Mouse (Mus musculus): ENCODE results near the gene Lrrc15.

Gene Lrrc15

DNA sequence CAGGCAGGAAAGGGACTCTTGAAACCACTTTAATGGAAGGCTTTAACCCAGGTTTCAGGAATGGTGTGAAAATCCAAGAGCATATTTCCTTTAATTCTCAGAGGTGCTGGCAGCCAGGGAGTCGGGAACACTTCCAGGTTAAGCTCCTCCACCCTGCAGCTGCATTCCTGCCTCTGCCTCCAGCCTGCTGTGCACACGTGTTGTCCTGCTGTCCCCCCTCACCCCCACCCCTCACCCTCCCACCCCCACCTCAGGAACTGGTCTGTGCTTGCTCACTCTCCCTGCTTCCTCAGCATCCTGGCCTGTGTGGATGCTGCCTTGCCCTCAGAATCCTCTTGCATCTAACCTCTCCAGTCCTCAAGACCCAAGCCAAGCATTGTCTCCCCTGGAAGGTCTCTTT, 41.4 kb downstream of the Lrrc15 start:
- DNase-seq (ENCODE audit: extremely low read depth, low read depth, low spot score), result no peak

DNA sequence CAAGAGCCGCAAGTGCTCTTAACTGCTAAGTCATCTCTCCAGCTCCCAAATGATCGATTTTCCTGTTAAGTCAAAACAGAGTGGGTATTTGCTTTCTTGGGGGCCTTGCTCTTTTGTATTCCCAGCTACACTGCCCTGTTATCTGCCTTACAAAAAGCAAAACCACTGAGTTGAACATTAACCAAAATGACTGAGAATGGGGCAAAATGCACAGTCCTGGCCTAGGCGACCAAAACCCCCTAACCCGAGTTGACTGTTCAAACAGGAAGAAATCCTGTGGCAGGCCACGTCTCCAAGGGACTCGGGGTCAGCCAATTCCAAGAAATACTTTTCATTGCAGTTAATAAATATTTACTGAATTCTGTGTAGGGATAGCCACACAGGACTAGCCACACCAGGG, 44.3 kb downstream of the Lrrc15 start:
- DNase-seq (ENCODE audit: extremely low read depth, low read depth, low spot score), result no peak

DNA sequence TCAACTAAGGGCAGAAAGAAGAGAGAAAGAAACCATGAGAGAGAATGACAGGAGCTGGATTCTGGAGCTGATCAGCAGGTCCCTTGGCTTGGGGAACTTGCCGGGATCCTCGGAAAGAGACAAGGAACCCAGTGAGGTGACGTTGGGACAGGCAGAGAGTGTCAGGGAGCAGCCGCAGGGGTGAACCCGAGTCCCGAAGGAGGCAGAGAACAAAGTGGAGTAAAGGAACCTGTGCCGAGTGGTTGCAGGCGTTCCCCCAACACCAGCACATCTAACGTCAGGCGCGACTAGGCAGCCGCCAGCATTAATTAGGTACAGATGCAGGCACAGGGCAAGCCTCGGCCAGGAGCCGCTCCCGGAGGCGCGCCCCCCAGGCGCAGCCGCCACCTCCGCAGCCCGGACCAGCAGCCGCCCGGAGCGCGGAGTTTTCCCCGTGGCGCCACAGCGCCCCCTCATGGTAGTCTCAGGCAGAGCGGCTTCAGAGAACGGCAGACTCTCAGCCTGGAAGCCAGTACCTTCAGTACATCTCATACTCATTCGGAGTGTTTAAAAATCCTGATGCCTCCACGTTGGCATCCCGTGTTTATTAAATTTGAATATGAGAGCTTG, 46.9 kb downstream of the Lrrc15 start:
- DNase-seq (ENCODE audit: extremely low read depth, low read depth, low spot score), result no peak

DNA sequence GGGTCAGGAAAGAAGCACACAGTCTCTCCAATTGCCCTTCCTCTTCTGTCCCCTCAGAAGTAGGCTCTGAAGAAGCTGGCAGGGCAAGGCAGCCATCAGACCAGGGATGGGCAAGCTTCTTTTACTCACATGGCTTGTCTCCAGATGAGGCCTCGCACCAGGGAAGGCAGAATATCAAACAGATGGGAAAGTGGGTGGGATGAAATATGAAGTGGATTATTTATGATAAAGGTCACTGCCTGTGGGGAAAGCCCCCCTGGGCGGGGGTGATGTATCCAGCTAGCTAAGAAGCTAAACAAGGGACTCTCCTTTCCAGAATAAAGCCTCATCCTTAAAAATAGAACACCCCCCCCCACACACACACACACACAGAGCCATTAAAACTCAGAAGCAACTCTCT, 47.5 kb downstream of the Lrrc15 start:
- DNase-seq (ENCODE audit: extremely low read depth, low read depth, low spot score), result no peak

DNA sequence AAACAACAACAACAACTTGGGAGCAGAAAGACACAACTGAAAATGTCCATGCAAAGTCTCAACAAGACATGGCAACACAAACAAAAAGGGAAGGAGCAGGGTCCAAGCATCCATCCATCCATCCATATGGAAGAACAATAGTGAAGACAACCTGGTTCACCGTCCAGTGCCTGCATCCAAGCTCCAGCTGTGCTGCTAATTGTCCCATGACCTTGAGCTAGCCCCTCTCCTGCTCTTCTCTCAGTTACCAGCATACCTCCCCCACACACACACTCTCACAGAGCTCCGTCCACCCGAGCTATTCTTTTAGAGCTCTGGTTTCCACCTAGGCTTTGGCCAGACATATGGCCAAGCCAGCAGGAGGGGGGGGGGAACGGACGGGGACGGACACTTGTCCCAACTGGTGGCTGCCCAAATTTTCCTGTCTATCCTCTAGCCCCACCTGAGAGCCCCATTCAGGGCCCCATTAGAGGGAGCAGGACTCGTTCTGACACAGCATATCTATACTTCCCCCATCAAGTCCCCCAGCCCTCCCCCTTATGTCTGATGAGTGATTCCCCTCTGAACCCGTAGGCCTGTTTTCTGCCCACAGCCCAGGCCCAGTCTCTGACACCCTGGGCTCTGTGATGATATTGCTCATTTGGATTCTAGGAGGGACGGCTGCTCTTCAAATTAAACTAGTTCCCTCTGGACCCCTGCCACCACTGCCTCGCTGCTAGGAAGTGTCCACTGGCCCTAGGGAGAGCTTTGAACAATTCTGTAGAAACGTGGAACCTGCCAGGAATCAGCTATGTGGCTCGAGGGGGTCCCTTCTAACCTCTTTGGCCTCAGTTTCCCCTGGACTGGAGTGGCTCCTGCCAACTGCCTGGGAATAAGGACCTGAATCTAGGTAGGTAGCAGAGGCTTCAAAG, 48.2 kb downstream of the Lrrc15 start:
- DNase-seq (ENCODE audit: extremely low read depth, low read depth, low spot score), result no peak

DNA sequence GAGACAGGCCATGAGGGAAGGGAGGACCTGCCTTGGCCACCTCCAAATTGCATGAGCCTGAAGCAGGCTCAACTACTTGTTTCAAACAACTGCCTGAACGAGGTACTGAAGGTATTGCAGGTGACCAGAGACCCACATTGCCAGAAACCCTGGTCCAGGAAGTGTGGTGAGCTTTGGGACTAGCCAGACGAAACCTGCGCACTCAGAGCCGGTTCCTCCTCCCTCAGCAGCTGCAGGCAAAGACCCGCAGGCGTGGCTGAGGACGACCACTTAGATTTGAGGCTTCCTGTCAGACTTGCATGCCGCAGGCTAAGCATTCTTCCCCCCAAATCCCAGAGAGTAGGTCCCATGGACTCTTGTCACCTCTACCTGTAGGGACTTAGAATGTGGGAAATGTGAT, 49.0 kb downstream of the Lrrc15 start:
- DNase-seq (ENCODE audit: extremely low read depth, low read depth, low spot score), result no peak

DNA sequence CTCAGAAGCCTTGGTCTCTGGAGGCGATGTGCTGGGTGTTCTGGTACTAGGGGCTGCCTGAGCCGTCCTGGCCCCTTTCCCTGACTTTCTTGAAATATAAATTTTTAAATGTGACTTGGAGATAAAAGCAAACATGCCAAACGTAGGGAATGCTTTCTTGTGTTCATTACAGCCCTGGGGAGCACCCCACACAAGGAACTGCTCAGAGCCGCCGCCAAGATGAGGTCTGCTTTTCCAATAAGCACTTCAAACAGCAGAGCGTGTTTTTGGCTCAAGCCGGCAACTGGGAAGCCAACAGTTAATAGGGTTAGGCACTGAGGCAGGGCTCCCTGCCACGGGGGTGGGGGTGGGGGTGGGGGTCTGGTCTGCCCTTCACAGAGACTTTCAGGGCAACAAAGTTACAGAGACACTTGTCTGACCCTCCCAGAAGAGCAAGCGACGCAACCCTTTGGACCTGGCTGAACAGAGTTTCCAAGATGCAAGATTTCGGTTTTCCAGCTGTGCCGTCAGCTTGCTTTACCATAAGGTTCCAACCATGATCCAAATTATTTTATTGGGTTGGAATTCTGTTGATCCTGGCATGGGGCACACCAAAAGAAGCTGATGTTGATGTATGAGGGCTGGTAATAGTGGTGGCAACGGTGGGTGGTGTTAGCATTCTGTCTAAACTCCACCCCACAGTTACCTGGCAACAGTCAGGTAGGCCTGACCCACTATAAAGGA, 51.0 kb downstream of the Lrrc15 start:
- DNase-seq (ENCODE audit: extremely low read depth, low read depth, low spot score), result peak; percentile 37

DNA sequence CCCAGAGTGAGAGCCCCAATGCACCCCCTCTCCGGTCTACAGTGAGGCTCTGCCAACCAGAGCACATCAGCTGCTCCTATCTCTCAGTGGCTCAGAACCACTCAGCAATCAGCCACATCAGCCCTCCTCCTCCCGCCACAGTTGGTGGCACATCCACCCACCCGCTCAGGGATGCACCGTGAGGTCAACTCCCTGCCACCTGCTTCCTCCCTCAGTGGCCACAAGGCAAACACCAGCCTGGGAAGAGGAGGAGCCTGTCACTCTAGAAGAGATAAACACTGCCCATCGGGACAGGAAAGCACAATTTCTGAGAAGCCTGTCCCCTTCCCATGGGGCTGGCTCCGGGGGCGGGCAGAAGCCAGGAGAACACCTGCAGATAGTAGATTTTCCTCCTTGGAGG, 55.7 kb downstream of the Lrrc15 start:
- no peak for DNase-seq (ENCODE audit: extremely low read depth, low read depth, low spot score)

DNA sequence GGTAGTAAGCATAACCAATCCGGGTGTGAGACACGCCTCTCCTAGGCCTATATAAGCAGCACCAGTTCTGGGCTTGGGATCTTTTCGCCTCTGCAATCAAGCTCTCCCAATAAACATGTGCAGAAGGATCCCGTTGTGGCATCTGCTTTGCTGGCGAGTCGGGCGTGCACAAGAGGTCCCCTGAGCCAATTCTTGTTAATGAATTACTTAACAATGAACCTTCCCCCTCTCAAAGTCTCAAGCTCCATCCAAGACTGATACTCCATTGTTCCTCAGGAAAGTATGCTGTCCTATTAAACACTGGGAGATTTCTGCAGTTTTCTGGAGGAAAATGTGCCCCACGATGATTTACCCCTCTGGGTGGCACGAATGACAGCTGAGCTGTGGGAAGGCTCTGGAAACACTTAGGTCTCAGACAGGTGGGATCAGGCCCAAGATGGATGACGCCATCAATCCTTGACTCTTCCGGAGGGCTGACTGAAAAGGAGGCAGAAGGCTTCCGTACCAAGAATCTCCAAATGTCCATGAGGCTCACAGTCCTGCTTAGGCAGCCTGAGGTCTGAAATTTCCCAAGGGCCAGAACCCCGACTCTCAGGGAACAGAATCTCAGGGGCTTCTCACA, 61.8 kb downstream of the Lrrc15 start:
- no peak for DNase-seq (ENCODE audit: extremely low read depth, low read depth, low spot score)
